Mouse (Mus musculus) embryo, embryonic 9.5 days (tissue): ENCODE measurements around the gene Acads.

Experiments
- DNase-seq: peaks from one replicate; pipeline ENCODE4 v3.0.0-alpha.2; 2017; ENCODE audit errors: extremely low spot score

Gene Acads

GRCm38 (mm10) chr5:115071096-115071901, 47.8 kb downstream of the Acads start:
- no peak for DNase-seq

DNA sequence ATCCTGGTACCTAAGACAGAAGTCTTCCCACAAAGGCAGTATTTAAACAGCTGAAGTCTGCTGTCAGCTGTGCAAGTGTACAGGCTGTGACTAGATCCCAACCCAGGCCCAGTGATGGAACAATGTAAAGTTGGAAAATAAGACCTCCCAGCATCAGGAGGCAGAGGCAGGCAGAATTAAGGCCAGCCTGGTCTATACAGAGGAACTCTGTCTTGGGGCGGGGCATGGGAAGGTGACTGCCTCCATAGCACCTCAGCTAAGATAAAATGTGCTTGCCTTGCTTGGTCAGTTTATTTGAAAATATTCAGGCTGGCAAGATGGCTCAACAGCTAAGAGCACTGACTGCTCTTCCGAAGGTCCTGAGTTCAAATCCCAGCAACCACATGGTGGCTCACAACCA, 48.7 kb downstream of the Acads start:
- DNase-seq: no peak

DNA sequence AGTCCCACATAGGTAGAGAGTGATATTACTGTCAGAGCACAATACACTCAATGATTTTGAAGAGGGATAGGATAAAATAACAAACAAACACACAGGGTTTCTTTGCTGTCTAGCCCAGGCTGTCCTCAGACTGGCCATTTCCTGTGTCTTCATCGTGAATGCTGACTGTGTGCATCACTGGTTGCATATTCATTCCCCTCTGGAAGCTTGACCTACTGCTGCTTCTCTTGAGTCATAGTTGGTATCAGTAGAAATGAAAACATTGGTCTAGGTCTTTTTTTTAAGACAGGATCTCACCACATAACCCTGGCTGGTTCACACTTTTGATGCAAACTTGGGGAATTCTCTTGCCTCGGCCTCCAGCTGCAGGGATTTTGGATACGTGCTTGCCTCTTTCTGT, 49.5 kb downstream of the Acads start:
- DNase-seq: no peak

- no peak for DNase-seq
Observed at GRCm38 (mm10) chr5:115068671-115069421, 50.3 kb downstream of the Acads start.

- no peak for DNase-seq
Observed at GRCm38 (mm10) chr5:115066245-115066644, 52.9 kb downstream of the Acads start.

DNA sequence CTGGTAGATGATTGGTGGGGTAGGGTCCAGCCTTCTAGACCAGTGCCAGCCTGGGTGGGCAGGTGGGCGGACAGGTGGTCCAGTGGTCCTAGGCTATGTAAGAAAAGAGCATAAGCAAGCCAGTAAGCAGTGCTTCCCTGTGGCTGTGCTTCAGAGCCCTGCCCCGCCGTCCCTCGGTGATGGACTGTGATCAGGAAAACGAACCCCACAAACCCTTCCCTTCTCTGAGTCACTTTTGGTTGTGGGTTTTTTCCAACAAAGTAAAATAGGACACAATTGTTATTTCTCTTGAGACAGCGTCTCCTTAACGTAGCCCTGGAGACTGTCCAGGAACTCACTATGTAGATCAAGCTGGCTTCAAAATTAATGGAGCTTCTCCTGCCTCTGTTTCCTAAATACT, 55.8 kb downstream of the Acads start:
- DNase-seq: no peak

DNA sequence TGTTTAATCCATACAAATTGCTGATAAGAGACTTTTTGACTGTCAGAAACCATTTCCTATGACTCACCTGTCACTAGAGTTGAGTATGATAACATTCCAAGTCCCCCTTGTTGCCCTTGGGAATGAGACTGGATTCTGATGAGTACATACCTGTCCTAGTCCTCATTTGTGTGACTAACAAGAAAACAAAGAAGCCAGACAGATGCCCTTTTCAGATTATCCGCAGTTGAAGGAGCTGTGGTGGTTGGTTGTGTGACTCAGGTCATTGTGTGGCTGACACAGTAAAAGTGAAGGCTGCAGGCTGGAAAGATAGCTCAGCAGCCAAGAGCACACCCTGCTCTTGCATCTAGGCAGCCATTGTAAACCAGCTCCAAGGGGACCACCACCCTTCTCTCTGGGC, 56.6 kb downstream of the Acads start:
- DNase-seq: no peak

DNA sequence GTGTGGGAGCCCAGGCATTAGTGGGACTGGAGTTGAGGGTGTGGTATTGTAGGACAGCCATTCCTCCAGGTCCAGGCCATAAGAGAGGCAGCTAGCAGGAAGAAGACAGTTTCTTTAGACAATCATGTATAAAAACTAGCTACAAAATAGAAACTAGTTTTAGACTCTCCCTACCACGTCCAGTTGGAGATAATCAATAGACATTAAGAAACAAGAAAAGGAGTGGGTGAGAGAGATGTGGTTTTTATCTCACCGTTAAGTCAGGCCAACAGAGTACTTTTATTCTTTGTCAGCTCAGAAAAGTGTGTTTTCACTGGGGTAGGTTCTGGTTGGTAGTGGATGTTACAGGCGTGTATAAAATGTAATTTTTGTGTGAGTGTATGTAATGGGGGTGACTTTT, 58.2 kb downstream of the Acads start:
- no peak for DNase-seq
